Mouse (Mus musculus): ENCODE measurements around the gene Rgs16. TPM values are rescaled to one million over a fixed set of nuclear protein-coding genes. Genes with fewer than 3 reads are reported as not detected.

The Rgs16 gene
- total and polyA plus RNA-seq, 3 experiments: not detected

DNA sequence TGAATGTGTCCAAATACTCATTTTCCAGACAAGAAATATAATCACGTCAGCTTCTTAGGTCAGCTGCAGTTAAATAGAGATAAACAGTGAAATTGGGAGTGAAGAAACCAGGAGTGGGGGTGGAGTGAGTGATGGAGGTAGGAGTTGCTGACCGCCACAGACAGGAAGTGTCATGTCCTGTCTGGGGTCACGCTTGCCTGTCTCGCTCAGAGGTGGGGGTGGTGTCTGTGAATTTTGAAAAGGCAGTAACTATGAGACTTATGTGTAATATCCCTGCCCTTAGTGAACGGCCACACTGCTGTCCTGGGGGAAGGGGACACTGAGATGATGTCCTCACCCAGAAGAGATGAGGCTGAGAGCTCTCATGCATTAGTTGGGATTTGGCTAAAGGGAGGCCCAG lies 30.7 kb upstream of the Rgs16 start:
- Histone ChIP-seq H3K4me3 (ENCODE audit: control insufficient read depth in 1 of 2, insufficient read depth in 1 of 2, low read depth in 2 of 2, low read length in 2 of 2) (no peak overlapping the region), H3K9ac (ENCODE audit: control insufficient read depth, low read depth, low read length, poor library complexity, severe bottlenecking) (no peak overlapping the region), H3K36me3 (ENCODE audit: control insufficient read depth in 1 of 2, insufficient read depth in 2 of 2, low read length in 2 of 2) (no peaks in the 10 kb centered on the region), H3K9me3 (replicated peaks; ENCODE audit: insufficient read depth, low read length) (no peaks in the 10 kb centered on the region), H3K27me3 (ENCODE audit: control insufficient read depth in 1 of 2, insufficient read depth in 2 of 2, low read length in 2 of 2) (no peaks in the 10 kb centered on the region), H3K27ac (ENCODE audit: control insufficient read depth, low read depth, low read length) (no peak overlapping the region), H3K79me2 (ENCODE audit: control insufficient read depth, insufficient read depth, low read length, poor library complexity) (no peaks in the 10 kb centered on the region), H3K4me1 (ENCODE audit: control insufficient read depth in 1 of 2, insufficient read depth in 2 of 2, low read length in 2 of 2) (no peaks in the 10 kb centered on the region)
- no peak for DNase-seq (ENCODE audit: low read depth, low spot score)
- TF ChIP-seq TCF12 (IDR thresholded peaks at IDR 0.05; ENCODE audit: low read depth, low read length): no peak
- TF ChIP-seq EP300 (IDR thresholded peaks at IDR 0.05; ENCODE audit: low read depth in 1 of 2, low read length in 2 of 2): no peak
- TF ChIP-seq CHD1 (IDR thresholded peaks at IDR 0.05; ENCODE audit: low read depth, low read length): no peak
- no peak for TF ChIP-seq USF1 (IDR thresholded peaks at IDR 0.05; ENCODE audit: low read depth, low read length)
- TF ChIP-seq ETS1 (IDR thresholded peaks at IDR 0.05; ENCODE audit: low read depth, low read length): no peak
- no peak for TF ChIP-seq CHD2 (IDR thresholded peaks at IDR 0.05; ENCODE audit: low read length)
- TF ChIP-seq TBP (IDR thresholded peaks at IDR 0.05; ENCODE audit: low read depth, low read length): no peak
- no peak for TF ChIP-seq JUND (IDR thresholded peaks at IDR 0.05; ENCODE audit: low read depth, low read length)
- TF ChIP-seq UBTF (IDR thresholded peaks at IDR 0.05; ENCODE audit: borderline replicate concordance, insufficient read depth, low read depth, low read length): no peak
- TF ChIP-seq MAZ (IDR thresholded peaks at IDR 0.05; ENCODE audit: low read depth, low read length): no peak
- TF ChIP-seq E2F4 (IDR thresholded peaks at IDR 0.05; ENCODE audit: borderline replicate concordance, low read depth, low read length): no peak

DNA sequence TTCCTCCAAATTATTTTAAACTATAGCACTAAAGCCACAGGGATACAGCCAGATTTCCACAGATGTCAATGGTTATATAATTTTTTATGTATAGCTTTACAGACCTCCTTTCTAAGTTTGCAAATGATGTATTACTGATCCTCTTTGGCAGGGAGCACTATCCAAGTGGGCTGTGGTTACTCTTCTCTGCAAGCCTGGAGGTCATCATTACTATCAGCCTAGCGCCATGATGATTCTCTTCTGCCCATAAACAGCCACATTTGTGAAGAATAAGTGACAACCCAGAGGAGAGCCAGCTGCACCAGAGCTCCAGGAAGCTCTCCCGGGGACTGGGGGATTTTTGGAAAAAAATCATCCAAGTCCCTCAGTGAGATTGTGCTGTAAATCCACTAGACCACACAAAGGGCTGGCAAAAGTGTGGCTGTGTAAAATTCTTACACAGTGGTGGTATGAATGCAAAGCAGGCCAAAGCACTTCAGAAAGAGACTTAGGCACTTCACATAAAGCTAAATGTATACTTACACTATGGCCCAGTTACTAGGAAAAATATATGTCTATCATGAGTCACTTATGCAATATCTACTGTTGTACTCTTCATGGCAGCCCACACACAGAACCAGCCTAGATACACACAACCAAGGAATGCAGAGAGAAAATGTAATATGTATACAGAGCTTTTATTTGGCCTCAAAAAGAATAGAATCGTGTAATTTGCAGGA lies 28.4 kb upstream of the Rgs16 start:
- Histone ChIP-seq H3K27me3 (ENCODE audit: control insufficient read depth in 1 of 2, insufficient read depth in 2 of 2, low read length in 2 of 2) (no peaks in the 10 kb centered on the region), H3K4me1 (ENCODE audit: control insufficient read depth in 1 of 2, insufficient read depth in 2 of 2, low read length in 2 of 2) (no peaks in the 10 kb centered on the region), H3K27ac (ENCODE audit: control insufficient read depth, low read depth, low read length) (no peak overlapping the region), H3K36me3 (ENCODE audit: control insufficient read depth in 1 of 2, insufficient read depth in 2 of 2, low read length in 2 of 2) (no peaks in the 10 kb centered on the region), H3K9me3 (replicated peaks; ENCODE audit: insufficient read depth, low read length) (no peaks in the 10 kb centered on the region), H3K4me3 (ENCODE audit: control insufficient read depth in 1 of 2, insufficient read depth in 1 of 2, low read depth in 2 of 2, low read length in 2 of 2) (no peak overlapping the region), H3K9ac (ENCODE audit: control insufficient read depth, low read depth, low read length, poor library complexity, severe bottlenecking) (no peak overlapping the region), H3K79me2 (ENCODE audit: control insufficient read depth, insufficient read depth, low read length, poor library complexity) (no peaks in the 10 kb centered on the region)
- no peak for DNase-seq (ENCODE audit: low read depth, low spot score)
- TF ChIP-seq GATA1 (IDR thresholded peaks at IDR 0.05; ENCODE audit: low read depth, low read length) (no peak), KAT2A (conservative IDR thresholded peaks at IDR 0.05; ENCODE audit: low read depth, low read length) (no peak), CHD1 (IDR thresholded peaks at IDR 0.05; ENCODE audit: low read depth, low read length) (no peak), ZKSCAN1 (IDR thresholded peaks at IDR 0.05; ENCODE audit: low read depth, low read length) (no peak), TAL1 (IDR thresholded peaks at IDR 0.05; ENCODE audit: low read length) (no peak), MAX (IDR thresholded peaks at IDR 0.05; ENCODE audit: low read length) (no peak), POLR2AphosphoS5 (IDR thresholded peaks at IDR 0.05; ENCODE audit: borderline replicate concordance, low read depth, low read length) (no peak), MEF2A (IDR thresholded peaks at IDR 0.05; ENCODE audit: extremely low read depth, insufficient replicate concordance, low read depth, low read length, poor library complexity, severe bottlenecking) (no peak), USF1 (IDR thresholded peaks at IDR 0.05; ENCODE audit: low read depth, low read length) (no peak), POLR2AphosphoS2 (IDR thresholded peaks at IDR 0.05; ENCODE audit: low read length) (no peak), MAZ (IDR thresholded peaks at IDR 0.05; ENCODE audit: low read depth, low read length) (no peak), HCFC1 (IDR thresholded peaks at IDR 0.05; ENCODE audit: low read depth, low read length) (no peak), USF2 (IDR thresholded peaks at IDR 0.05; ENCODE audit: borderline replicate concordance in 1 of 2, insufficient read depth in 1 of 2, low read depth in 1 of 2, low read length in 2 of 2) (no peak), SMC3 (IDR thresholded peaks at IDR 0.05; ENCODE audit: low read depth, low read length) (no peak), MYB (IDR thresholded peaks at IDR 0.05; ENCODE audit: low read depth, low read length) (no peak), NRF1 (IDR thresholded peaks at IDR 0.05; ENCODE audit: insufficient read depth, low read depth, low read length, poor library complexity, severe bottlenecking) (no peak), CHD2 (IDR thresholded peaks at IDR 0.05; ENCODE audit: low read length) (no peak), GABPA (IDR thresholded peaks at IDR 0.05; ENCODE audit: low read depth, low read length) (no peak), RCOR1 (IDR thresholded peaks at IDR 0.05; ENCODE audit: low read depth, low read length) (no peak), MAFK (IDR thresholded peaks at IDR 0.05; ENCODE audit: borderline replicate concordance, low read depth, low read length) (no peak)
